Mouse (Mus musculus): ENCODE measurements at regions not wholly inside any gene's neighbourhood (a gene's known extent, or its start where the extent isn't known, plus 50 kb on each side); places are given as distances from the start of the nearest gene placed in this dataset.

- WGBS: 88% methylated on average over 4 of the region's 4 CpGs
- no peaks in the 10 kb centered on the region for H3K27me3 ChIP-seq (ENCODE audit: control insufficient read depth, insufficient read depth, low read length)
- H3K9me3 ChIP-seq (replicated peaks; ENCODE audit: control insufficient read depth, low read length): no peaks in the 10 kb centered on the region
- no peak overlapping the region for H3K9ac ChIP-seq (replicated peaks; ENCODE audit: low read length)
- no peaks in the 10 kb centered on the region for H3K36me3 ChIP-seq (replicated peaks; ENCODE audit: control insufficient read depth, insufficient read depth, low read depth, low read length)
- no peak overlapping the region for H3K27ac ChIP-seq (replicated peaks; ENCODE audit: low read depth, low read length)
- ATAC-seq (replicated peaks; ENCODE audit: insufficient number of reproducible peaks, low FRiP score, low TSS enrichment, low read depth) (no peak), DNase-seq (ENCODE audit: low spot score) (no peak)
- no peaks in the 10 kb centered on the region for H3K4me1 ChIP-seq (ENCODE audit: control insufficient read depth, insufficient read depth, low read length)
- H3K4me2 ChIP-seq (ENCODE audit: low read depth, low read length): no peak overlapping the region
- H3K4me3 ChIP-seq (ENCODE audit: low read depth, low read length): no peak overlapping the region
Measured at GRCm38 (mm10) chr14:80293378-80293777, 309.5 kb downstream of the Olfm4 start.

- no peak overlapping the region for H3K4me2 ChIP-seq (ENCODE audit: low read depth, low read length)
- H3K9me3 ChIP-seq (replicated peaks; ENCODE audit: control insufficient read depth, low read length): no peaks in the 10 kb centered on the region
- no peak overlapping the region for H3K9ac ChIP-seq (replicated peaks; ENCODE audit: low read length)
- ATAC-seq (replicated peaks; ENCODE audit: insufficient number of reproducible peaks, low FRiP score, low TSS enrichment, low read depth) (no peak), DNase-seq (ENCODE audit: low spot score) (no peak)
- no peaks in the 10 kb centered on the region for H3K36me3 ChIP-seq (replicated peaks; ENCODE audit: control insufficient read depth, insufficient read depth, low read depth, low read length)
- H3K4me1 ChIP-seq (ENCODE audit: control insufficient read depth, insufficient read depth, low read length): no peaks in the 10 kb centered on the region
- no peaks in the 10 kb centered on the region for H3K27me3 ChIP-seq (ENCODE audit: control insufficient read depth, insufficient read depth, low read length)
- H3K27ac ChIP-seq (replicated peaks; ENCODE audit: low read depth, low read length): no peak overlapping the region
- H3K4me3 ChIP-seq (ENCODE audit: low read depth, low read length): no peak overlapping the region
- WGBS: 12% methylated on average over 2 of the region's 2 CpGs
Measured at GRCm38 (mm10) chr14:80329651-80330050, 345.8 kb downstream of the Olfm4 start.

- Histone ChIP-seq H3K9me3 (replicated peaks; ENCODE audit: control insufficient read depth, low read length) (no peaks in the 10 kb centered on the region), H3K36me3 (replicated peaks; ENCODE audit: control insufficient read depth, insufficient read depth, low read depth, low read length) (no peaks in the 10 kb centered on the region), H3K27me3 (ENCODE audit: control insufficient read depth, insufficient read depth, low read length) (no peaks in the 10 kb centered on the region), H3K9ac (replicated peaks; ENCODE audit: low read length) (no peak overlapping the region), H3K4me3 (ENCODE audit: low read depth, low read length) (no peak overlapping the region), H3K4me1 (ENCODE audit: control insufficient read depth, insufficient read depth, low read length) (no peaks in the 10 kb centered on the region), H3K27ac (replicated peaks; ENCODE audit: low read depth, low read length) (no peak overlapping the region), H3K4me2 (ENCODE audit: low read depth, low read length) (no peak overlapping the region)
- no peak for DNase-seq (ENCODE audit: low spot score)
- no peak for ATAC-seq (replicated peaks; ENCODE audit: insufficient number of reproducible peaks, low FRiP score, low TSS enrichment, low read depth)
Measured at GRCm38 (mm10) chr14:80362024-80362622, 378.2 kb downstream of the Olfm4 start.

- ATAC-seq (replicated peaks; ENCODE audit: insufficient number of reproducible peaks, low FRiP score, low TSS enrichment, low read depth): no peak
- H3K27ac ChIP-seq (replicated peaks; ENCODE audit: low read depth, low read length): no peak overlapping the region
- WGBS: 78% methylated on average over 10 of the region's 11 CpGs
- no peak overlapping the region for H3K4me3 ChIP-seq (ENCODE audit: low read depth, low read length)
- no peaks in the 10 kb centered on the region for H3K27me3 ChIP-seq (ENCODE audit: control insufficient read depth, insufficient read depth, low read length)
- no peak overlapping the region for H3K9ac ChIP-seq (replicated peaks; ENCODE audit: low read length)
- DNase-seq (ENCODE audit: low spot score): no peak
- H3K4me2 ChIP-seq (ENCODE audit: low read depth, low read length): no peak overlapping the region
- no peaks in the 10 kb centered on the region for H3K9me3 ChIP-seq (replicated peaks; ENCODE audit: control insufficient read depth, low read length)
- H3K36me3 ChIP-seq (replicated peaks; ENCODE audit: control insufficient read depth, insufficient read depth, low read depth, low read length): no peaks in the 10 kb centered on the region
- no peaks in the 10 kb centered on the region for H3K4me1 ChIP-seq (ENCODE audit: control insufficient read depth, insufficient read depth, low read length)
Measured at GRCm38 (mm10) chr14:80369448-80370153, 385.7 kb downstream of the Olfm4 start.

- Histone ChIP-seq H3K4me1 (ENCODE audit: control insufficient read depth, insufficient read depth, low read length) (no peaks in the 10 kb centered on the region), H3K9me3 (replicated peaks; ENCODE audit: control insufficient read depth, low read length) (no peaks in the 10 kb centered on the region), H3K4me3 (ENCODE audit: low read depth, low read length) (no peak overlapping the region), H3K36me3 (replicated peaks; ENCODE audit: control insufficient read depth, insufficient read depth, low read depth, low read length) (no peaks in the 10 kb centered on the region), H3K9ac (replicated peaks; ENCODE audit: low read length) (no peak overlapping the region), H3K27me3 (ENCODE audit: control insufficient read depth, insufficient read depth, low read length) (no peaks in the 10 kb centered on the region), H3K4me2 (ENCODE audit: low read depth, low read length) (no peak overlapping the region), H3K27ac (replicated peaks; ENCODE audit: low read depth, low read length) (no peak overlapping the region)
- DNase-seq (ENCODE audit: low spot score): no peak
- WGBS: 87% methylated on average over 1 of the region's 1 CpGs
- ATAC-seq (replicated peaks; ENCODE audit: insufficient number of reproducible peaks, low FRiP score, low TSS enrichment, low read depth): no peak
Measured at GRCm38 (mm10) chr14:80374290-80374689, 390.4 kb downstream of the Olfm4 start.

- no peak overlapping the region for H3K4me2 ChIP-seq (ENCODE audit: low read depth, low read length)
- 39% methylated on average over 1 of the region's 1 CpGs for WGBS
- ATAC-seq (replicated peaks; ENCODE audit: insufficient number of reproducible peaks, low FRiP score, low TSS enrichment, low read depth): no peak
- no peak overlapping the region for H3K9ac ChIP-seq (replicated peaks; ENCODE audit: low read length)
- H3K9me3 ChIP-seq (replicated peaks; ENCODE audit: control insufficient read depth, low read length): no peaks in the 10 kb centered on the region
- H3K36me3 ChIP-seq (replicated peaks; ENCODE audit: control insufficient read depth, insufficient read depth, low read depth, low read length): no peaks in the 10 kb centered on the region
- no peaks in the 10 kb centered on the region for H3K27me3 ChIP-seq (ENCODE audit: control insufficient read depth, insufficient read depth, low read length)
- no peak for DNase-seq (ENCODE audit: low spot score)
- H3K4me1 ChIP-seq (ENCODE audit: control insufficient read depth, insufficient read depth, low read length): no peaks in the 10 kb centered on the region
- H3K27ac ChIP-seq (replicated peaks; ENCODE audit: low read depth, low read length): no peak overlapping the region
- no peak overlapping the region for H3K4me3 ChIP-seq (ENCODE audit: low read depth, low read length)
Measured at GRCm38 (mm10) chr14:80377064-80377463, 393.2 kb downstream of the Olfm4 start.

GRCm38 (mm10) chr14:80391418-80391817 is 407.5 kb downstream of the Olfm4 start:
- DNase-seq (ENCODE audit: low spot score): no peak
- 75% methylated on average over 2 of the region's 2 CpGs for WGBS
- Histone ChIP-seq H3K36me3 (replicated peaks; ENCODE audit: control insufficient read depth, insufficient read depth, low read depth, low read length) (no peaks in the 10 kb centered on the region), H3K27ac (replicated peaks; ENCODE audit: low read depth, low read length) (no peak overlapping the region), H3K4me3 (ENCODE audit: low read depth, low read length) (no peak overlapping the region), H3K4me1 (ENCODE audit: control insufficient read depth, insufficient read depth, low read length) (no peaks in the 10 kb centered on the region), H3K9me3 (replicated peaks; ENCODE audit: control insufficient read depth, low read length) (no peaks in the 10 kb centered on the region), H3K9ac (replicated peaks; ENCODE audit: low read length) (no peak overlapping the region), H3K4me2 (ENCODE audit: low read depth, low read length) (no peak overlapping the region), H3K27me3 (ENCODE audit: control insufficient read depth, insufficient read depth, low read length) (no peaks in the 10 kb centered on the region)
- no peak for ATAC-seq (replicated peaks; ENCODE audit: insufficient number of reproducible peaks, low FRiP score, low TSS enrichment, low read depth)

GRCm38 (mm10) chr14:80408317-80408716 is 424.4 kb downstream of the Olfm4 start:
- no peak overlapping the region for H3K27ac ChIP-seq (replicated peaks; ENCODE audit: low read depth, low read length)
- H3K9ac ChIP-seq (replicated peaks; ENCODE audit: low read length): no peak overlapping the region
- DNase-seq (ENCODE audit: low spot score) (no peak), ATAC-seq (replicated peaks; ENCODE audit: insufficient number of reproducible peaks, low FRiP score, low TSS enrichment, low read depth) (no peak)
- no peaks in the 10 kb centered on the region for H3K36me3 ChIP-seq (replicated peaks; ENCODE audit: control insufficient read depth, insufficient read depth, low read depth, low read length)
- H3K9me3 ChIP-seq (replicated peaks; ENCODE audit: control insufficient read depth, low read length): no peaks in the 10 kb centered on the region
- H3K4me2 ChIP-seq (ENCODE audit: low read depth, low read length): no peak overlapping the region
- 96% methylated on average over 2 of the region's 2 CpGs for WGBS
- H3K27me3 ChIP-seq (ENCODE audit: control insufficient read depth, insufficient read depth, low read length): no peaks in the 10 kb centered on the region
- H3K4me3 ChIP-seq (ENCODE audit: low read depth, low read length): no peak overlapping the region
- no peaks in the 10 kb centered on the region for H3K4me1 ChIP-seq (ENCODE audit: control insufficient read depth, insufficient read depth, low read length)

All from embryonic facial prominence, embryonic 11.5 days (tissue).